Mouse (Mus musculus) brain, adult 2 months (tissue): ENCODE data around the gene Gabrg2.

Source experiments
- DNase-seq: peaks from one replicate; pipeline ENCODE4 v3.0.0; 2011; ENCODE audit warnings: low read depth, low spot score

Gabrg2 gene

DNA sequence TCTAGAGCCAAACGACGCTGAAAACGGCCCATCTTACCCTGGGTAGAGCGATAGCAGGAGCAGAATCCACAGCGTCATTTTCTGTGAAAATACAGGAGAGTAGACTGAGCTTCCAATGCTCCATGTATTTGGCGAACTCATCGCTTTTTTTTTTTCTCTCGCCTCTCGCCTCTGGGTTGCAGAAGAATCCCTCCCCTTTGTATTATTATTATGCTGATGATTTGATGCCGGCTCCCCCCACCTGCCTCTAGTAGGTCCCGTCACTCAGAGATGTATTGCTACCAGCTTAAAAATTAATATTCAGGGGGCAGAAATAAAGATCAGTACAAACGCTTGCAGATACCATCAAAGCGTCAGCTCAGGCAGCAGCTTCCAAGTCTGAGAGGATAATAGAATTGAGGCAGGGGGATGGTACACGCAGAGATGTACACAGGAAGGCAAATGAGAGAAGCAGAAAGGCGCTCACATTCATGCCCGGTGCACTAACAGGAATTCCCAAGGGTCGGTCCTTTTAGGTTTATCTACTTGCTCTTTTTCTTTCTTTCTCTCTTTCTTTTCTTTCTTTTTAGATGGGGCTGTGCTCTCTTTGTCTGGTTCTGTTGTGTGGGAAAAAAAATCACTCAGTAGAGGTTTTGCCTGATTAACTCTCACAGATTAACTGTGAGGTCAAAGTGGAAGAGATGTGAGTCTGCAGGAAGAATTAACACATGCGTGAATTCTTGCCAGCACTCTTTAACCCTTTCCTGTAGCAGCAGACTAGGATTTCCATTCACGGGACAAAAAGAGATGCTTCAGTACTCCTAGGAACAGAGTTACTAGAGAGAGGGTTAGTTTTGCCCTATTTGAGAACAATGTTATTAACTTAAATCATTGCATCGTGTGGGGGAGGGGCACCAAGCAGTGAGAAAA lies at the start of gene Gabrg2:
TSS of gene Gabrg2 (minus strand) at position 668 of the 909 bp plus-strand sequence.
- peak; percentile 79 for DNase-seq

DNA sequence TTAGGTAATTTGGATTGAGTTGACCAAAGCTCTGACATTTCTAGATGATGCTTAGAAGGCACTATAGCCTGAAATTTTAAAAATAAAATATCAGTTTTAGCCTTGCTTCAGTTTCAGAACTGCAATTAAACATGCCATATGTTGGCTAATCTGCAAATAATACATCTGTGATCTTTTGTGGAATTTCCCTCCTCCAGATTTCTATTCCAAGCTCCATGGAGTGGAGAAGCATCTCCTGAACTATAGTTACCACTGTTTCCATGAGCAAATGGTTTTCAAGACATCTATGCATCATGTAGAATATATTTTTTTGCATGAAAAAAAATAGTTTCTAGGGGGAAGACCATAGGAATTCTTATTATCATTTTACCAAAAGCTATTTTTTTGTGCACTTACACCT lies 47.5 kb upstream of the Gabrg2 start:
- peak; percentile 68 for DNase-seq

DNA sequence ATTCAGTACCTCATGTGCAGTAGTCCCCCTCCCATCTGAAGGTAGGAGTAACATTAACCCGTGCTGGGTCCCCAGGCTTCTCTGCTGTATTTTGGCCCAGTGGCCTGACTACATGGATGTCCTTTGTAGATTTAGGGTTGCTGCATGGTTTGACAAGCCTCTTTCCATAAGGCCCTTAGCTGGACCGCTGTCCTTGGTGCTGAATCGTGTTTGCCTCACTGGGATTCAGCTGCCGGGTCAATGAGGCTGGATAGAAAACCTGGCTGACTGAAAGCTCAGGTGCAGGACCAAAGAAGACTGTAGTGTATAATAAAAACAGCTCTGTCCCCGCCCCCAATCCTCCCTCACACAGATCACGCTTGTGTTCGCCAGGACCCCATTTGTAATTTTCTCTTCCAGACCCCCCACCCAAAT lies 1.2 kb downstream of the Gabrg2 start:
- peak; percentile 83 for DNase-seq

DNA sequence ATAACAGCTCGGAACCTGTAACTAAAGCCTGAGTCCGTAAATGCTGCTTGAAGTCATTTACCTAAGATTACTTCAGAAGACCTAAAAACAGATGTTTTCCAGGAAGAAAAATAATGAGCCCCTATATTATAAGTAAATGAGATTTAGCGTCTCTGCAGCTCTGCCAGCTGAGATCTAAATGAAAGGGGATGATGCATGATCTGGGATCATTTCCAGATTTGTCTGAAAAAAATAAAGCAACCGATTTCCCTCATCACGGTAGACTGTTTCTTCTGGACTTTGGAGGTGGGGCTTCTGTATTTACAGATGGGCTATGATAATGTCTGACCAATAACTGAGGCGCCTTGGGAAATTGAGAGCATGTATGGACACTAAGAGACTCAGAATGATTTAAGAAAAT lies 20.5 kb downstream of the Gabrg2 start:
- DNase-seq, result peak; percentile 66

DNA sequence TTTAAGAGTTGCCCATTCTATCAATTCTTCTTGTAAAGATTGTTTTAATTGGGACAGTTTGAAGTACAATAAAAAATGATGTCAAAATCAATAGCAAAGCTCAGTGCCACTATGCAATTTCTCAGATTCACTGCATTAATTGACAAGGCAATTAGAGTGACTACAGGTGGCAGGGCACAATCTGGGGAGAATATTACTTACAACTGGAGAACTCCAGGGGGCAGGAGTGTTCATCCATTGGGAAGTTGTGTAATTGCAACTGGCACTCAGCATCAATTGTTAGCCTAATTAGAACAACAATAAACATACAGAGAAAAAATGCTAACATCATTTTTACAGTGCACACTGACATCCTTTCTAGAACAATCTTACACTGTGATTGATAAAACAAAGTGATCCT lies 32.1 kb downstream of the Gabrg2 start:
- no peak for DNase-seq

DNA sequence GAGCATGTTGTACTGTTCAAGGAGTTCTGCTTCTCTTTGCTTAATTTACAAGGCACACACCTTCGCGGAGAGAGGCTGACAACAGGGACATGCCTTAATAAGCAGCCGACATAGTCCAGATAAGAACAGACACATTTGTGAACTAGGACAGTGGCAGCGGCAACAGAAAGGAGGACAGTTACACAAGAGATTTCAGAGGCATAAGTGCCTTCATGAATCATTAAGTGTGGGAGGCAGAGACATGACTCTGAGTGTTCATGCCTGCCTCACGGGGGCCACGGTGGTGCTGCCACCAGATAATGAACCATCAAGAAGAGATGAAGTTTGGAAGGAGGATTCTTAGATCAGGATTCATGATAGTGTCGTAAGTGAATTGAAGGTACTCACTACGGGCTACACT lies 38.0 kb downstream of the Gabrg2 start:
- DNase-seq, result peak; percentile 86

DNA sequence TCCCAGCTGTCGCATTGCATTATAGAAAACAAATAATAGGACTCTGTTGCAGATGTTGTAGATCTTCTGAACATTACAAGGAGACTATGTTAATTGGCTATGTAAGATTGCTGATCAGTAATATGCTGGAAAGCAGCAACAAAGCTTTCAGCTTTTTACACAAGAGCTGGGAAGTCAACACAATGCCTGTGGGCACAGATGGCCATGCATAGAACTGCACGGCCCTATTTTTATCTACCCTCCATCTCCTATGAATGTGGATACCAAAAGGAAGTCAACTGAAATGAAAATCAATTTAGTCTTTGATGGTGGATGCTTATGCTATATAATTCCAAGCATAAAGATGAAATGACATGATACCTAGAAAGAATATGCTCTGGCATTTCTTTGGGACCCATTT lies 47.1 kb downstream of the Gabrg2 start:
- DNase-seq, result peak; percentile 61

DNA sequence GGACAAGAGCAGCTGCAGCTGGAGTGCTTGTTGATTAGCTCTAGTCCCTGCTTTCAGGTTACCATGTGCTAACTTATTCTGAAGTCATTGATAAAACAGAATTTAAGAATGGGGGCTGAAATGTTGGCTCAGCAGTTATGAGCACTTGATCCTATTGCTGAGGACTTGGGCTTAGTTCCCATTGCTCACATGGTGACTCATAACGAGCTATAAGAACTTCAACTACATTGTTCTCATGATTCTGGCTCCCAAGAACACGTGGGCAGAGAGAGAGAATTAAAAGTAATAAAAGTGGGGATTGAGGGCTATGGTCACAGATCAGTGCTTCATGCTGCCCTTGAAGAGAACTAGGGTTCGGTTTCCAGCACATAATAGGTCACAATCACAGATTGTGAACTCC lies 48.8 kb downstream of the Gabrg2 start:
- peak; percentile 60 for DNase-seq

DNA sequence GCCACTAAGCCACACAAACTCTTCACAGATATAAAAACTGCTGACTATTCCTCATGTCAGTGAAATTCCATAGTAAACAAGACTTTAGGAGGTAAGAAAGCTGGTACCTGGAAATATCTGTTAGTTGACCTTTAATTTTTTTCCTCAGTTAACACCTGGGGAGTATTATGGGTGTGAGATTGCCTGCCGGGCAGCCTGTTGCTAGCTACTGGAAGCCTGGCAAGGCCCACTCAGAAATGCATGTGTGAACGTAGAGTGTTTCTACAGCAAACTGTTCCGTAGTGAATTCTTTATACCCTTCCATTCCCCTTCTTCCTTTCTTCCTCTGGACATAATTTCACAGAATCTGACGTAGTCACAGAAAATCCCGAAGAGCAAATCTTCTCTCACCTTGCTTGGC lies 55.2 kb downstream of the Gabrg2 start:
- peak; percentile 37 for DNase-seq

DNA sequence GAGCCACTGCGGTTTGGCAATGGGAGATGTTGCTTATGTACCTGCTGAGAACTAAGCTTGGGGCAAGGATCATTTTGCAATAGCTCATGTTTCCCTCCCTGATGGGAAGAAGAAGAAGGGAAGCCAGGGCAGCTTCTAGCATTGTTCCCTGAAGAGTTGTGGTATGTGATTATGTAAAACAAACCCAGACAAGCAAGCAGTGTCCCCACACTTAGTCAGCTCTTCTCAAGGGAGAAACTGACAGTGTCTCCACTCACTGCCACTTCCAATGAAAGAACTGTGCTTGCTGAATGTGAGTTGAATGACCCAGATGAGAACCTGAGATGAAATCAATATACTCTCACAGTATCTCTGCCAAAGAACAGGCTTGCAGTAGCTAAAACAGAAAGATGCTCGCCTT lies 62.7 kb downstream of the Gabrg2 start:
- peak; percentile 45 for DNase-seq

DNA sequence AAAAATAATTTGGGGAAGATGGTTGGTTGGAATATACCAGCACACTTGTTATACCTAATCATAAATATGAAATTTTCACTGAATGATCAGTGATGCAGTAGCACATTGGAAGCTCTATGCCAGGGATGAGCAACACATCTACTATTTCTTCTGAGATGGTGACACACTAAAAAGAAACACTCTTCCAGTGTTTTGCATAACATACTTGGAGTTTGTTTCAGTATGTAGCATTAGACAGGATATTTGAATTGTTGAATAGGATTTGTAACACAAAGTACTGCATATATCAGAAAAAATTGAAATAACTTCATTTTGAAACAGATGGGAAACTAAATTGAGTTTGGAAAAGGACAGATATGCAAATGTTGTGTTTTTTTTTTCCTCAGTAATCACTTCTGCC lies 81.8 kb downstream of the Gabrg2 start:
- no peak for DNase-seq

DNA sequence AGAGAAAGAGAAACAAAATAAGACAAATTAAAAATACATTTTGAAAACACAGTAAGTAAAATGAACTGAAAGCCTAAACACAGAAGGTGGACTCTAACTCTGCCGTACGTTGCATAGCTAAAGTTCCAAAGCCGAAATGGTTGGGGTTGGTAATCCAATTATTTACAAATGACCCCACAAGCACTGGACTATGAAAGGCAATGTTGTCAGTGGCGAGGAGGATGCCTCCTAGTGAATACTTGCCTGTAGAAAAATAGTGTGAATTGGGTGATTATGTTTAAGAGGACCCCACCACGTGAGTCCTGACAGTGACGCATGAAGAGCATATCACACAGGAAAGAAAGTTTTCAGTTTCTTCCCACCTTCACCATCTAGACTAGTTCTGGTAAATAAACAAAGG lies 86.6 kb downstream of the Gabrg2 start:
- DNase-seq, result no peak

DNA sequence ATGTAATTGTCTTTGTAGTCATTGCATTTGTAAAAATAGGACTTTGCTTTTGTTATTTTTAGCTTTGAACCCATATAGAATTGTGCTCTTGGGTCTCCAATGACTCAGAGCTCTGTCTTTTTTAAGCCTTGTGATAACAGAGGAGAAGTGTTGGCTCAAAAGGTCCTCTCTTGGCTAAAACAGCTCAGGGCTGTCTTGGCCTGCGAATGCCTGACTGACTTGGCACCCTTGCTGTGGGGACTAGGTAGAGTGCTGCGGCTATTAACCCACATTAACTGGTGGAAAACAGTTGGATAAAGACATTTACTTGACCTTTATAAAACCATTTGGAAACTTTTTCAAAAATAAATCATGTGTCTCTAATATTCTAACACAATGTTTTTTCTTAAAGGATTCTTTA lies 97.0 kb downstream of the Gabrg2 start:
- peak; percentile 25 for DNase-seq
